Mouse (Mus musculus) hindbrain, embryonic 15.5 days (tissue): ENCODE measurements around the gene Arhgef28. TPM values are rescaled to one million over a fixed set of nuclear protein-coding genes. Genes with fewer than 3 reads are reported as not detected.

Experiments
- ATAC-seq: fragments of 200-750 bp; cut with Nextera tagmentation; 2 replicates; pipeline ENCODE4 v1.8.0; 2017; ENCODE audit warnings: low read depth, moderate number of reproducible peaks, moderate TSS enrichment; ENCODE audit not compliant: low FRiP score
- H3K27ac ChIP-seq: fragments of 300-500 bp; sonication (generic); replicated peaks from 2 replicates; pipeline ENCODE4 v1.5.1; 2015; ENCODE audit warnings: mild to moderate bottlenecking, inconsistent platforms
- H3K27me3 ChIP-seq: fragments of 300-500 bp; sonication (generic); 2 replicates; pipeline ENCODE4 v1.6.1; 2015; ENCODE audit warnings: control low read depth, inconsistent platforms
- H3K36me3 ChIP-seq: fragments of 300-500 bp; sonication (generic); 2 replicates; pipeline ENCODE4 v1.6.1; 2015; ENCODE audit warnings: control low read depth, inconsistent platforms
- H3K4me1 ChIP-seq: fragments of 300-500 bp; sonication (generic); replicated peaks from 2 replicates; pipeline ENCODE4 v1.6.1; 2015; ENCODE audit warnings: control low read depth, inconsistent platforms
- H3K4me2 ChIP-seq: fragments of 300-500 bp; sonication (generic); 2 replicates; pipeline ENCODE4 v1.6.1; 2015; ENCODE audit warnings: moderate library complexity, mild to moderate bottlenecking, inconsistent platforms
- H3K4me3 ChIP-seq: fragments of 300-500 bp; sonication (generic); 2 replicates; pipeline ENCODE4 v1.5.1; 2015; ENCODE audit warnings: mild to moderate bottlenecking, inconsistent platforms
- H3K9ac ChIP-seq: fragments of 300-500 bp; sonication (generic); 2 replicates; pipeline ENCODE4 v1.6.1; 2015; ENCODE audit warnings: inconsistent platforms
- H3K9me3 ChIP-seq: fragments of 300-500 bp; sonication (generic); 2 replicates; pipeline ENCODE4 v1.6.1; 2016; ENCODE audit warnings: control low read depth, inconsistent platforms
- WGBS: fragments of 180-500 bp; shearing (Covaris S2); methylation state at CpG from one replicate; pipeline ENCODE4 v1.1.7; 2015; 5-methylcytosine and 5-hydroxymethylcytosine counted together
- polyA plus RNA-seq: library from polyadenylated mRNA; unstranded; fragments of >200 nt; fragmentation: Nextera tagmentation; extraction: Ambion mirVana; gene quantifications from 2 replicates; pipeline ENCODE4 v1.2.1, GENCODE M21; 2015

The Arhgef28 gene
- polyA plus RNA-seq, 1 experiment from 2014 or later, result 29.3 TPM

DNA sequence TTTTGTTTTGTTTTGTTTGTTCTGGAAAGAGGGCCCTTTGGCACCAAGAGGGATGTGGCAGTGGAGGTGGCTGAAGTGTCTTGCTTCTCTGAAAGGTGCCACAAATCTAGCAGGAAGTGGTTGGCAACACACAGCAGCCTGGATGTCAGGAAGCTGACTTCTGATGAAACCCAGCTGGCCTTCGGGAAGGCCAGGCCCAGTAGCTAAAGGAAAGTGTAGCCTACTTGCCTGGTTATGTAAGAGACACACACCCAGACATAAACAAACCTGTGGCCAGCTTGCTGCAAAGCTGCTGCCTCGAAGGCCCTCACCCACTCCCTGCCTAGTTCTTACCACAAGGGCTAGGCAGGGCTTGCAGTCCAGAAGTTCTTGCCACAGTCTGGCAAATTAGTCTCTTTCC is 204.1 kb downstream of the Arhgef28 start:
- H3K4me2 ChIP-seq, result no peak overlapping the region
- H3K9ac ChIP-seq, result no peak overlapping the region
- no peak for ATAC-seq
- no peak overlapping the region for H3K4me3 ChIP-seq
- no peaks in the 10 kb centered on the region for H3K9me3 ChIP-seq
- WGBS, result 72% methylated on average over 2 of the region's 2 CpGs
- H3K36me3 ChIP-seq, result no peaks in the 10 kb centered on the region
- H3K4me1 ChIP-seq, result 0 out of 2 replicates have a peak, but pooled peaks cover 7% of the 10 kb centered on the region
- H3K27me3 ChIP-seq, result no peaks in the 10 kb centered on the region
- H3K27ac ChIP-seq, result no peak overlapping the region

GRCm38 (mm10) chr13:98001719-98002118 is 204.5 kb downstream of the Arhgef28 start:
- no peak overlapping the region for H3K4me3 ChIP-seq
- no peaks in the 10 kb centered on the region for H3K27me3 ChIP-seq
- H3K4me2 ChIP-seq, result no peak overlapping the region
- no peak for ATAC-seq
- no peaks in the 10 kb centered on the region for H3K36me3 ChIP-seq
- 0 out of 2 replicates have a peak, but pooled peaks cover 7% of the 10 kb centered on the region for H3K4me1 ChIP-seq
- 78% methylated on average over 11 of the region's 11 CpGs for WGBS
- H3K9ac ChIP-seq, result no peak overlapping the region
- no peaks in the 10 kb centered on the region for H3K9me3 ChIP-seq
- H3K27ac ChIP-seq, result no peak overlapping the region

DNA sequence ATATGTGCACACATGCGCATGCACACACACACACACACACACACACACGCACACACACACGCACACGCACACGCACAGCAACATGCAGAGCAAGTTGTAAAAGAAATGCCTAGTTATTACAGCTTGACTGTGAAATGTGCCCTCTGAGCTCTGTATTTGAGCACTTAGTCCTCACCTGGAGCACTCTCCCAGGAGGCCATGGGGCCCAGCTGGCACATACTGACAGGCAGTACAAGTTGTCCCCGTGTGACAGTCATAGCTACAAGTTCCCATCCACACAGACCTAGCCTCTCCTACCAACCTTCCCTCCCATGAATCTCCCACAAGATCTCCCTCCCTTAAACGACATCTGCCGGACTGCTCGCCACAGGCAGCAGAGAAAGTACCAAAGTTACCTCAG is 205.4 kb downstream of the Arhgef28 start:
- no peak; the same call in 1 of the 2 replicates for ATAC-seq
- Histone ChIP-seq H3K27me3 (no peaks in the 10 kb centered on the region), H3K4me3 (no peak overlapping the region), H3K9me3 (no peaks in the 10 kb centered on the region), H3K36me3 (no peaks in the 10 kb centered on the region), H3K4me2 (no peak overlapping the region), H3K9ac (no peak overlapping the region), H3K27ac (no peak overlapping the region), H3K4me1 (0 out of 2 replicates have a peak, but pooled peaks cover 7% of the 10 kb centered on the region)
- 84% methylated on average over 9 of the region's 9 CpGs for WGBS

- no peaks in the 10 kb centered on the region for H3K9me3 ChIP-seq
- H3K27ac ChIP-seq, result no peak overlapping the region
- H3K9ac ChIP-seq, result no peak overlapping the region
- no peaks in the 10 kb centered on the region for H3K36me3 ChIP-seq
- no peaks in the 10 kb centered on the region for H3K27me3 ChIP-seq
- 65% methylated on average over 8 of the region's 8 CpGs for WGBS
- H3K4me3 ChIP-seq, result no peak overlapping the region
- H3K4me1 ChIP-seq, result 0 out of 2 replicates have a peak, but pooled peaks cover 7% of the 10 kb centered on the region
- no peak overlapping the region for H3K4me2 ChIP-seq
- ATAC-seq, result no peak
These were observed 207.1 kb downstream of the Arhgef28 start for GRCm38 (mm10) chr13:97999130-97999529.

DNA sequence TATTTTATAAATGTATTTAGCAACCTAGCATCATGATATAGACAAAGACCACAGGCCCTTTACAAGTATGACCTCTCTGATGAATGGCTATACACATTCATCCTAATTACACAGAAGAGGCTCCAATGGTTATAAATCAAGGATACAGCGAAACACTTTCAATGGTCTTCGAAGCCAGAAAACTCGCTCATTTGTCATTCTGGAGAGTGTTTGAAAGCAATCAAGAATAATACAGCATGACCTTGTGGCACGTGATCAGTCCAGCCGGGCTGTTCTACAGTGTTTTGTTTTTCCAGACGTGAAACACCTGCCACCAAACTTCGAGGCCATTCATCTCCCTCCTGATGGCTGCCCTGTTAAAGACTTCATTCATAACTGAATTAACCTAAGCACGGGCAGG is 207.7 kb downstream of the Arhgef28 start:
- Histone ChIP-seq H3K4me2 (no peak overlapping the region), H3K9me3 (no peaks in the 10 kb centered on the region), H3K36me3 (peaks cover 2% of the 10 kb centered on the region; the same call in 1 of the 2 replicates), H3K9ac (no peak overlapping the region), H3K4me3 (no peak overlapping the region), H3K27ac (no peak overlapping the region), H3K4me1 (0 out of 2 replicates have a peak, but pooled peaks cover 7% of the 10 kb centered on the region), H3K27me3 (no peaks in the 10 kb centered on the region)
- 20% methylated on average over 8 of the region's 8 CpGs for WGBS
- ATAC-seq, result no peak

- H3K9ac ChIP-seq, result no peak overlapping the region
- WGBS, result 81% methylated on average over 8 of the region's 8 CpGs
- H3K4me1 ChIP-seq, result no peaks in the 10 kb centered on the region
- no peaks in the 10 kb centered on the region for H3K27me3 ChIP-seq
- H3K4me3 ChIP-seq, result no peak overlapping the region
- no peak overlapping the region for H3K27ac ChIP-seq
- ATAC-seq, result no peak
- H3K4me2 ChIP-seq, result no peak overlapping the region
- peaks cover 3% of the 10 kb centered on the region; the same call in 1 of the 2 replicates for H3K36me3 ChIP-seq
- no peaks in the 10 kb centered on the region for H3K9me3 ChIP-seq
These were observed 215.3 kb downstream of the Arhgef28 start for GRCm38 (mm10) chr13:97990939-97991338.

DNA sequence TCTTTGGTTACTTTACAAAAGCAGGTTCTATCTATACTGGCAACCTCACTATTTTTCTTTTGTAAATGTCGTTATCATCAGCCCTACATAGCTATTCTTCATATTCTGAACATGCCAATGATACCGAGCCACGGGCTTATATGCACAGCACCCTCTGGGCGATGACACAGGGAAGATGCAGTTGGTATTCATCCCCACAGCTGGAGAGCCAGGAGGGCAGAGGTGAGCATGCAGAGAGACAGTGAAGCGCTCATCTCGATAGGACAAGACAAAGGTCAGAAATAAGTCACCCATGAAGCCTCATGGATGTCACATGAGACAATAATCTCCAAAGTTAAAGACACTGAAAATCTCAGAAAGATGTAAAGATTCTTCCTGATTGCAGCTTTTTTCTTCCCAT is 217.4 kb downstream of the Arhgef28 start:
- no peak for ATAC-seq
- Histone ChIP-seq H3K36me3 (peaks cover 3% of the 10 kb centered on the region; the same call in 1 of the 2 replicates), H3K9ac (no peak overlapping the region), H3K4me2 (no peak overlapping the region), H3K4me1 (no peaks in the 10 kb centered on the region), H3K27me3 (no peaks in the 10 kb centered on the region), H3K4me3 (no peak overlapping the region), H3K9me3 (no peaks in the 10 kb centered on the region), H3K27ac (no peak overlapping the region)
- WGBS, result 77% methylated on average over 6 of the region's 6 CpGs

DNA sequence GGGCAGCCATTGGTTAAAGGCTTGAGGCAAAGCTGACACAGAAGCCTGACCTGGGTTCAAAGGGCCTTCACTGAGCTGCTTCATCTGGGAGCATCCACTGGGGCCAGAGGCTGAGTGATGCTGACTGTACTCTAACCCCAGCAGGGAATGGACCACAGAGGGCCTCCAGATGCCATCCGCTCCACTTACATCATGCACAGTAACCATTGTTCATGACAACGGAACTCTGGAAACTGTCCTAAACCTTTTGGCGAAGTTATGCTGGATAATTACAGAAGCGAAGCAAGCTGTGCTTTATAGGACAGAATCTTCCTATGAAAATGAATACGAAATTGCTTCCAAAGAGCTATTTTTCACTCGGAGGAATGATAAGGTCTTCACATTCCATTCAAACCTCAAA is 219.5 kb downstream of the Arhgef28 start:
- no peaks in the 10 kb centered on the region for H3K27me3 ChIP-seq
- H3K9ac ChIP-seq, result no peak overlapping the region
- H3K4me2 ChIP-seq, result no peak overlapping the region
- H3K27ac ChIP-seq, result no peak overlapping the region
- H3K36me3 ChIP-seq, result no peaks in the 10 kb centered on the region
- no peak for ATAC-seq
- no peaks in the 10 kb centered on the region for H3K4me1 ChIP-seq
- no peaks in the 10 kb centered on the region for H3K9me3 ChIP-seq
- 84% methylated on average over 6 of the region's 6 CpGs for WGBS
- no peak overlapping the region for H3K4me3 ChIP-seq

DNA sequence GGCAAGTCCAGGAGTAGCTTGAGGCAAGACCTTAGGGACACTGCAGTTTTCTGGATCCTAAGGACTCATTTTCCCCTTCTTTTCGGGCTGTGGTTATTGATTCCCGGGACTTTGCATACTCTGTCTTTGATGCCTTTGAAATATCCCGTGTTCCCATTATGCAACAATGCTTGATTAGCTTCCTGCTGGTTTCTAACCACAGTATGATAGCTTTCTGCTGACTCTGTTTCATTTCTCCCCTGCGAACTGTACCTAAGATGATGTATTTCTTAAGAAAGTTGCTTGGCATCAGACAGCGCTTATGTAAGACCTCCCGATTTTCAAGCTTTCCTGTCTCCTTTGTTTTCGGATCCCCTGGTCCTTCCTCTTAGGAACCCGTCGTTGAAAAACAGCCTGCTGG is 229.1 kb downstream of the Arhgef28 start:
- Histone ChIP-seq H3K4me2 (no peak overlapping the region), H3K27ac (no peak overlapping the region), H3K27me3 (no peaks in the 10 kb centered on the region), H3K9ac (no peak overlapping the region), H3K4me1 (no peaks in the 10 kb centered on the region), H3K36me3 (no peaks in the 10 kb centered on the region), H3K9me3 (no peaks in the 10 kb centered on the region), H3K4me3 (no peak overlapping the region)
- WGBS, result 84% methylated on average over 9 of the region's 9 CpGs
- ATAC-seq, result no peak

GRCm38 (mm10) chr13:97976642-97977041 is 229.6 kb downstream of the Arhgef28 start:
- Histone ChIP-seq H3K27me3 (no peaks in the 10 kb centered on the region), H3K27ac (no peak overlapping the region), H3K9me3 (no peaks in the 10 kb centered on the region), H3K9ac (no peak overlapping the region), H3K36me3 (no peaks in the 10 kb centered on the region), H3K4me3 (no peak overlapping the region), H3K4me2 (no peak overlapping the region), H3K4me1 (no peaks in the 10 kb centered on the region)
- no peak for ATAC-seq
- 84% methylated on average over 2 of the region's 2 CpGs for WGBS

GRCm38 (mm10) chr13:97974532-97975194 is 231.6 kb downstream of the Arhgef28 start:
- Histone ChIP-seq H3K4me3 (no peak overlapping the region), H3K9me3 (no peaks in the 10 kb centered on the region), H3K4me2 (no peak overlapping the region), H3K4me1 (no peaks in the 10 kb centered on the region), H3K9ac (no peak overlapping the region), H3K27me3 (no peaks in the 10 kb centered on the region), H3K27ac (no peak overlapping the region), H3K36me3 (no peaks in the 10 kb centered on the region)
- ATAC-seq, result no peak
- 87% methylated on average over 6 of the region's 6 CpGs for WGBS

- no peaks in the 10 kb centered on the region for H3K36me3 ChIP-seq
- H3K4me2 ChIP-seq, result no peak overlapping the region
- no peak overlapping the region for H3K4me3 ChIP-seq
- H3K4me1 ChIP-seq, result no peaks in the 10 kb centered on the region
- no peaks in the 10 kb centered on the region for H3K9me3 ChIP-seq
- no peak overlapping the region for H3K27ac ChIP-seq
- H3K27me3 ChIP-seq, result no peaks in the 10 kb centered on the region
- H3K9ac ChIP-seq, result no peak overlapping the region
- 83% methylated on average over 4 of the region's 4 CpGs for WGBS
- no peak for ATAC-seq
These were observed 232.3 kb downstream of the Arhgef28 start for GRCm38 (mm10) chr13:97973915-97974314.

GRCm38 (mm10) chr13:97966077-97966476 is 240.2 kb downstream of the Arhgef28 start:
- no peaks in the 10 kb centered on the region for H3K9me3 ChIP-seq
- H3K36me3 ChIP-seq, result no peaks in the 10 kb centered on the region
- WGBS, result 75% methylated on average over 5 of the region's 5 CpGs
- no peaks in the 10 kb centered on the region for H3K27me3 ChIP-seq
- no peak overlapping the region for H3K9ac ChIP-seq
- H3K4me2 ChIP-seq, result no peak overlapping the region
- no peak overlapping the region for H3K27ac ChIP-seq
- H3K4me3 ChIP-seq, result no peak overlapping the region
- H3K4me1 ChIP-seq, result no peaks in the 10 kb centered on the region
- ATAC-seq, result no peak
